Mouse (Mus musculus) left cerebral cortex, postnatal 25 days (tissue): ENCODE results near the gene Slc35c2. TPM values are rescaled to one million over a fixed set of nuclear protein-coding genes. Genes with fewer than 3 reads are reported as not detected.

ENCODE experiments used
- DNase-seq, 2 experiments: peaks; one replicate each; pipeline ENCODE4 v3.0.0; 2022; ENCODE audit warnings: low spot score in 2 of 2, mixed read lengths in 1 of 2
- intact Hi-C: fragments of 180-260 bp; cut with DNase I; formaldehyde crosslinking; loops from one replicate; pipeline ENCODE4 v1.15.1; 2025
- total RNA-seq, 2 experiments: library from RNA; stranded (reverse); gene quantifications; 2 replicates each; pipeline ENCODE4 v1.2.3; 2021

The Slc35c2 gene
- total RNA-seq: 10 to 100 TPM; 55.3 to 56.6 TPM

GRCm38 (mm10) chr2:165287202-165287984 lies at the start of gene Slc35c2:
Gene Slc35c2 (minus strand): TSS chr2:165287869.
- intact Hi-C loops: no loop called here

GRCm38 (mm10) chr2:165337191-165337590 lies 49.5 kb upstream of the Slc35c2 start:
- no peak for DNase-seq
- intact Hi-C loops: no loop called here

More at GRCm38 (mm10) chr2:165287202-165287984, at the start of gene Slc35c2:
- peak; percentile 95 for DNase-seq

- DNase-seq: peak in 1 of 2 experiments; percentile 13
- intact Hi-C loops: no loop called here
These were observed 45.0 kb upstream of the Slc35c2 start for GRCm38 (mm10) chr2:165332610-165333210.

- DNase-seq: no peak
- intact Hi-C loops: no loop called here
These were observed 42.0 kb upstream of the Slc35c2 start for GRCm38 (mm10) chr2:165329703-165330102.

- intact Hi-C loops: no loop called here
- no peak for DNase-seq
These were observed 41.1 kb upstream of the Slc35c2 start for GRCm38 (mm10) chr2:165328746-165329145.

- no peak for DNase-seq
- intact Hi-C loops: no loop called here
These were observed 39.7 kb upstream of the Slc35c2 start for GRCm38 (mm10) chr2:165327386-165327785.

GRCm38 (mm10) chr2:165326304-165327190 lies 38.9 kb upstream of the Slc35c2 start, which contains the start of gene Elmo2:
Gene Elmo2 (minus strand): TSS chr2:165326479.
- DNase-seq: peak; percentile 98 to 99
- intact Hi-C loops: loop anchor here (1.0 kb wide), 1 partner anchor 38 kb away; no protein-coding TSS in a partner anchor

GRCm38 (mm10) chr2:165325521-165326303 lies 38.0 kb upstream of the Slc35c2 start:
- no peak for DNase-seq
- intact Hi-C loops: loop anchor here (1.0 kb wide), 1 partner anchor 37 kb away; no protein-coding TSS in a partner anchor

GRCm38 (mm10) chr2:165323928-165324327 lies 36.3 kb upstream of the Slc35c2 start:
- intact Hi-C loops: no loop called here

GRCm38 (mm10) chr2:165323484-165323883 lies 35.8 kb upstream of the Slc35c2 start:
- DNase-seq: peak in 1 of 2 experiments; percentile 57
- intact Hi-C loops: no loop called here

More at GRCm38 (mm10) chr2:165323928-165324327, 36.3 kb upstream of the Slc35c2 start:
- DNase-seq: no peak

- DNase-seq: no peak
- intact Hi-C loops: no loop called here
These were observed 34.5 kb upstream of the Slc35c2 start for GRCm38 (mm10) chr2:165321981-165322735.

GRCm38 (mm10) chr2:165321381-165321888 lies 33.8 kb upstream of the Slc35c2 start:
- DNase-seq: no peak
- intact Hi-C loops: no loop called here

- intact Hi-C loops: no loop called here
- DNase-seq: peak; percentile 53 to 86
These were observed 33.0 kb upstream of the Slc35c2 start for GRCm38 (mm10) chr2:165320531-165321150.

- DNase-seq: no peak
- intact Hi-C loops: no loop called here
These were observed 31.8 kb upstream of the Slc35c2 start for GRCm38 (mm10) chr2:165319503-165319902.

GRCm38 (mm10) chr2:165318941-165319340 lies 31.3 kb upstream of the Slc35c2 start:
- DNase-seq: no peak
- intact Hi-C loops: no loop called here

GRCm38 (mm10) chr2:165317621-165318263 lies 30.1 kb upstream of the Slc35c2 start:
- intact Hi-C loops: no loop called here

GRCm38 (mm10) chr2:165316837-165317473 lies 29.3 kb upstream of the Slc35c2 start:
- intact Hi-C loops: no loop called here
- DNase-seq: peak; percentile 78 to 92

More at GRCm38 (mm10) chr2:165317621-165318263, 30.1 kb upstream of the Slc35c2 start:
- DNase-seq: no peak
